Mouse (Mus musculus) olfactory bulb, adult 2 months (tissue): ENCODE results near the gene Zfp277. TPM values are rescaled to one million over a fixed set of nuclear protein-coding genes. Genes with fewer than 3 reads are reported as not detected.

ENCODE experiments used
- H3K27ac ChIP-seq: fragments of 200-500 bp; 2 replicates; pipeline ENCODE4 v1.5.1; 2012; ENCODE audit warnings: low read depth, low read length; ENCODE audit not compliant: insufficient read depth
- H3K4me1 ChIP-seq: fragments of 200-500 bp; 2 replicates; pipeline ENCODE4 v1.6.1; 2012; ENCODE audit warnings: low read length; ENCODE audit not compliant: control insufficient read depth, insufficient read depth
- H3K4me3 ChIP-seq: fragments of 200-500 bp; 2 replicates; pipeline ENCODE4 v1.5.1; 2012; ENCODE audit warnings: mild to moderate bottlenecking, low read depth, low read length, moderate library complexity; ENCODE audit not compliant: insufficient read depth
- CTCF ChIP-seq: fragments of 200-500 bp; IDR thresholded peaks from 2 replicates; pipeline ENCODE4 v1.5.1; 2012; ENCODE audit warnings: low read depth, mild to moderate bottlenecking, low read length, moderate library complexity; ENCODE audit not compliant: insufficient read depth
- POLR2A ChIP-seq: fragments of 200-500 bp; IDR thresholded peaks from 2 replicates; pipeline ENCODE4 v1.6.1; 2012; ENCODE audit warnings: mild to moderate bottlenecking, low read depth, low read length, moderate library complexity; ENCODE audit not compliant: insufficient read depth
- WGBS: fragments of 180-500 bp; shearing (Covaris S2); methylation state at CpG from one replicate; pipeline ENCODE4 v1.1.7; 2018; 5-methylcytosine and 5-hydroxymethylcytosine counted together
- polyA plus RNA-seq: library from polyadenylated mRNA; stranded (reverse); fragments of >200 nt; gene quantifications from 2 replicates; pipeline ENCODE4 v1.2.4, GENCODE M21; 2012; ENCODE audit warnings: low replicate concordance; ENCODE audit not compliant: missing spikeins, insufficient read depth, insufficient read length

Zfp277 gene
- polyA plus RNA-seq, 1 experiment, result not detected

GRCm38 (mm10) chr12:40446450-40447381 lies 1.0 kb upstream of the Zfp277 start:
- Histone ChIP-seq H3K27ac (peak overlapping the region; percentile 62), H3K4me1 (peaks cover 6% of the 10 kb centered on the region), H3K4me3 (peak overlapping the region; percentile 85)
- TF ChIP-seq POLR2A (no peak), CTCF (0 out of 2 replicates have a peak, but pooled peaks have one; percentile 19)
- WGBS, result under 1% methylated on average over 44 of the region's 44 CpGs

- under 1% methylated on average over 16 of the region's 16 CpGs for WGBS
- TF ChIP-seq POLR2A (0 out of 2 replicates have a peak, but pooled peaks have one; percentile 3), CTCF (no peak)
- peak overlapping the region; percentile 53 for H3K4me3 ChIP-seq
- no peak overlapping the region for H3K27ac ChIP-seq
- peaks cover 6% of the 10 kb centered on the region for H3K4me1 ChIP-seq
Observed at GRCm38 (mm10) chr12:40445206-40445605, 496 bp downstream of the Zfp277 start.

GRCm38 (mm10) chr12:40438049-40438448 lies 7.7 kb downstream of the Zfp277 start:
- TF ChIP-seq CTCF (no peak), POLR2A (no peak)
- H3K4me3 ChIP-seq, result no peak overlapping the region
- H3K27ac ChIP-seq, result no peak overlapping the region
- WGBS, result 86% methylated on average over 2 of the region's 2 CpGs
- no peaks in the 10 kb centered on the region for H3K4me1 ChIP-seq

- no peak overlapping the region for H3K27ac ChIP-seq
- TF ChIP-seq CTCF (no peak), POLR2A (no peak)
- 62% methylated on average over 3 of the region's 3 CpGs for WGBS
- no peaks in the 10 kb centered on the region for H3K4me1 ChIP-seq
- no peak overlapping the region for H3K4me3 ChIP-seq
Observed at GRCm38 (mm10) chr12:40434101-40434500, 11.6 kb downstream of the Zfp277 start.

GRCm38 (mm10) chr12:40431075-40431474 lies 14.6 kb downstream of the Zfp277 start:
- Histone ChIP-seq H3K27ac (no peak overlapping the region), H3K4me1 (no peaks in the 10 kb centered on the region), H3K4me3 (no peak overlapping the region)
- TF ChIP-seq POLR2A, result no peak
- no peak for TF ChIP-seq CTCF
- WGBS, result 64% methylated on average over 5 of the region's 5 CpGs

- no peak overlapping the region for H3K27ac ChIP-seq
- no peak overlapping the region for H3K4me3 ChIP-seq
- 89% methylated on average over 3 of the region's 3 CpGs for WGBS
- no peaks in the 10 kb centered on the region for H3K4me1 ChIP-seq
- TF ChIP-seq POLR2A (no peak), CTCF (no peak)
Observed at GRCm38 (mm10) chr12:40429976-40430375, 15.7 kb downstream of the Zfp277 start.

- no peaks in the 10 kb centered on the region for H3K4me1 ChIP-seq
- TF ChIP-seq CTCF, result no peak
- no peak for TF ChIP-seq POLR2A
- no peak overlapping the region for H3K4me3 ChIP-seq
- H3K27ac ChIP-seq, result no peak overlapping the region
- WGBS, result 95% methylated on average over 10 of the region's 10 CpGs
Observed at GRCm38 (mm10) chr12:40427606-40428005, 18.1 kb downstream of the Zfp277 start.

- 93% methylated on average over 1 of the region's 1 CpGs for WGBS
- H3K4me1 ChIP-seq, result no peaks in the 10 kb centered on the region
- no peak for TF ChIP-seq POLR2A
- no peak for TF ChIP-seq CTCF
- no peak overlapping the region for H3K4me3 ChIP-seq
- H3K27ac ChIP-seq, result no peak overlapping the region
Observed at GRCm38 (mm10) chr12:40424991-40425390, 20.7 kb downstream of the Zfp277 start.

GRCm38 (mm10) chr12:40417257-40417656 lies 28.4 kb downstream of the Zfp277 start:
- Histone ChIP-seq H3K4me1 (peaks cover 2% of the 10 kb centered on the region; the same call in 1 of the 2 replicates), H3K27ac (no peak overlapping the region)
- WGBS, result 94% methylated on average over 4 of the region's 4 CpGs

More at GRCm38 (mm10) chr12:40417257-40417656, 28.4 kb downstream of the Zfp277 start:
- H3K4me3 ChIP-seq, result no peak overlapping the region
- no peak for TF ChIP-seq POLR2A
- TF ChIP-seq CTCF, result no peak
